Mouse (Mus musculus) ES-Bruce4 (cell line): Measurements from ENCODE around the gene Med24. TPM values are rescaled to one million over a fixed set of nuclear protein-coding genes. Genes with fewer than 3 reads are reported as not detected.

Experiments used
- H3K27ac ChIP-seq: 2 replicates; pipeline ENCODE4 v1.5.1; 2012; ENCODE audit warnings: low read length, inconsistent platforms; ENCODE audit not compliant: insufficient read depth
- H3K27me3 ChIP-seq: 2 replicates; pipeline ENCODE4 v1.6.1; 2012; ENCODE audit warnings: mild to moderate bottlenecking, low read length, inconsistent platforms; ENCODE audit not compliant: control insufficient read depth, poor library complexity, insufficient read depth, severe bottlenecking
- H3K36me3 ChIP-seq: 2 replicates; pipeline ENCODE4 v1.6.1; 2012; ENCODE audit warnings: inconsistent platforms, mild to moderate bottlenecking, low read length, moderate library complexity; ENCODE audit not compliant: control insufficient read depth, poor library complexity, insufficient read depth, severe bottlenecking
- H3K4me1 ChIP-seq: one replicate; pipeline ENCODE4 v1.8.1; 2011; ENCODE audit warnings: low read length; ENCODE audit not compliant: control insufficient read depth, insufficient read depth
- H3K4me3 ChIP-seq: 2 replicates; pipeline ENCODE4 v1.5.1; 2011; ENCODE audit warnings: low read depth, mild to moderate bottlenecking, low read length
- H3K9ac ChIP-seq: 2 replicates; pipeline ENCODE4 v1.6.1; 2012; ENCODE audit warnings: low read depth, mild to moderate bottlenecking, inconsistent platforms; ENCODE audit not compliant: poor library complexity, severe bottlenecking
- H3K9me3 ChIP-seq: replicated peaks from 2 replicates; pipeline ENCODE4 v1.6.1; 2012; ENCODE audit warnings: mild to moderate bottlenecking, low read length, inconsistent platforms; ENCODE audit not compliant: control insufficient read depth, poor library complexity, insufficient read depth, severe bottlenecking
- CTCF ChIP-seq: IDR thresholded peaks from one replicate; pipeline ENCODE4 v1.8.1; 2011; ENCODE audit warnings: low read depth, low read length
- EP300 ChIP-seq: IDR thresholded peaks from 2 replicates; pipeline ENCODE4 v1.6.1; 2011; ENCODE audit warnings: low read depth, low read length; ENCODE audit not compliant: insufficient read depth
- POLR2A ChIP-seq: IDR thresholded peaks from one replicate; pipeline ENCODE4 v1.8.1; 2011; ENCODE audit warnings: low read length; ENCODE audit not compliant: insufficient read depth
- polyA plus RNA-seq: library from polyadenylated mRNA; stranded (reverse); fragments of >200 nt; gene quantifications from 2 replicates; pipeline ENCODE4 v1.2.4, GENCODE M21; 2011; ENCODE audit warnings: low read depth; ENCODE audit not compliant: missing spikeins, insufficient read depth, insufficient read length

Gene Med24
- polyA plus RNA-seq, 1 experiment, result 83.5 TPM

DNA sequence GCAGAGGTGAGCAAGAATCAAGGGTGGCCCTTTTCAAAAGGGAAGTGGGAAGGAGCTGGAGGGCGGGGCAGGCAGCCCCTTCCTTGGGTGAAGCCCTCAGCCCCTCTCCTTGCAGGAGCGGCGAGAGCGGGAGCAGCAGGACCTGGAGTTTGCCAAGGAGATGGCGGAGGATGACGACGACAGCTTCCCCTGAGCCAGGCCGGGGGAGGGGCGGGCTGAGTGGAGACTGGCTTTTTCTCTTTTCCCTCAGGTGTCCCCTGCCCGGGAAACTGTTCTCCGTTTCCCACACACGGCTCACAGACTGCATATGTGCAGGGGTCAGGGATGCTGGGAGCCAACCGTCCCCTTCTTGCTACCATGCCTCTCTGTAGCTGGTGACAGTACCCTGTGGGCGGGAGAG lies 33.8 kb downstream of the Med24 start:
- no peaks in the 10 kb centered on the region for H3K4me1 ChIP-seq
- H3K9ac ChIP-seq, result no peak overlapping the region
- no peak overlapping the region for H3K4me3 ChIP-seq
- peaks cover 41% of the 10 kb centered on the region for H3K36me3 ChIP-seq
- no peaks in the 10 kb centered on the region for H3K27me3 ChIP-seq
- TF ChIP-seq EP300 (no peak), CTCF (no peak), POLR2A (no peak)
- no peak overlapping the region for H3K27ac ChIP-seq
- H3K9me3 ChIP-seq, result no peaks in the 10 kb centered on the region

DNA sequence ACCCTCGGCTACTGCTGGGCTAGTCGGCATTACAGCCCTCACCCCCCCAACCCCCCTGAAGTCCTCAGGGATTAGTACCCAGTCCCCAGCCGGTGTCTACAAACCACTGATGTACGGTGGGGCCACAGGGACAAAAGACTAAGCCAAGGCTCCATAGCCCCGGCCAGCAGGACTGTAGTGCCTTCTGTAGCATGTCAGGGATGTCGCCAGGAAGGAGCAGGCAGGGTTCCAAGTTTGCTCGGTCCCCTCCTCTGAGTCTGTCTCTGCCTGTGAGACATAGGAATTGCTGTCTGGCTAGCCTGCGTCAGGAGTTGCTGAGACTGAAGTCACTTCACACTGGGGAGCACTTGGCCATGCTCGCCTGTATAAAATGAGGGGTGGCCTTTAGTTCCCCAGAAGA lies 34.9 kb downstream of the Med24 start:
- Histone ChIP-seq H3K36me3 (peaks cover 51% of the 10 kb centered on the region), H3K27me3 (no peaks in the 10 kb centered on the region), H3K27ac (no peak overlapping the region), H3K9me3 (no peaks in the 10 kb centered on the region), H3K4me3 (no peak overlapping the region), H3K9ac (no peak overlapping the region), H3K4me1 (no peaks in the 10 kb centered on the region)
- no peak for TF ChIP-seq EP300
- TF ChIP-seq CTCF, result no peak
- TF ChIP-seq POLR2A, result no peak

DNA sequence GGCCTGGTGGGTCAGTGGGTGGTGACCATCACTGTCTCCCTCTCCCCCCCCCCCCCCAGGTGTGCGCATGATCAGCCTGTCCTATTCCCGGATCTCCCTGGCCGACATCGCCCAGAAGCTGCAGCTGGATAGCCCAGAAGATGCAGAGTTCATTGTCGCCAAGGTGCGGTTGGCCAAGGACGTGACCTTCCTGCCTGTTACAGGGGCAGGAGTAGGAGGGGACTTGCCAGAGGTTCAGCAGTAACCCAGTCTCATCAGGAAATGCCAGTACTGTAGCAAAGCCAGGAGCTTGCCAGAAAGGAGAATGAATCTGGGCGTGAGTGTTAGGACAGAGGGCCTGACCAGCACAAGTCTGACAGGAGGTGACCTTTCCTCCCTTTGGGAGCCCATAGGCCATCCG lies 35.5 kb downstream of the Med24 start:
- Histone ChIP-seq H3K36me3 (peaks cover 54% of the 10 kb centered on the region), H3K27me3 (no peaks in the 10 kb centered on the region), H3K4me3 (no peak overlapping the region), H3K9ac (no peak overlapping the region), H3K27ac (no peak overlapping the region), H3K9me3 (no peaks in the 10 kb centered on the region), H3K4me1 (no peaks in the 10 kb centered on the region)
- TF ChIP-seq CTCF, result no peak
- no peak for TF ChIP-seq POLR2A
- TF ChIP-seq EP300, result no peak

DNA sequence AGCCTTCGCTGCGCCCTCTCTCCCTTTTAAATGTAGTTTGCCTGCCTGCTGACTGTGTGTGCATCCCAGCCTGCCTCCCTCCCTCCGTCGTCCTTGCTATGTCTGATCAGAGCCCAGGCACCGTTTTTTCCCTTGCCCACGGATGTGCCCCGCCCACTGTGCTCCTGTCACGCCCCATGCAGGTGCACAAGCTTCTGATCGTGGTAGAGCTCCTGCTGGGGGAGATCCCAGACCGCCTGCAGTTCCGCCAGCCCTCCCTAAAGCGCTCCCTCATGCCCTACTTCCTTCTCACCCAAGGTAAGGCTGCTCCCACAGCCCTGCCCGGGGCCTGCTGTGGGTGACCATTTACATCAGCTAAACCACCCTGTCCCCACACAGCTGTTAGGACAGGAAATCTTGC lies 36.0 kb downstream of the Med24 start:
- peaks cover 56% of the 10 kb centered on the region for H3K36me3 ChIP-seq
- no peak overlapping the region for H3K9ac ChIP-seq
- H3K27ac ChIP-seq, result no peak overlapping the region
- H3K9me3 ChIP-seq, result no peaks in the 10 kb centered on the region
- no peak overlapping the region for H3K4me3 ChIP-seq
- no peak for TF ChIP-seq EP300
- no peak for TF ChIP-seq CTCF
- no peak for TF ChIP-seq POLR2A
- H3K4me1 ChIP-seq, result no peaks in the 10 kb centered on the region
- H3K27me3 ChIP-seq, result no peaks in the 10 kb centered on the region

DNA sequence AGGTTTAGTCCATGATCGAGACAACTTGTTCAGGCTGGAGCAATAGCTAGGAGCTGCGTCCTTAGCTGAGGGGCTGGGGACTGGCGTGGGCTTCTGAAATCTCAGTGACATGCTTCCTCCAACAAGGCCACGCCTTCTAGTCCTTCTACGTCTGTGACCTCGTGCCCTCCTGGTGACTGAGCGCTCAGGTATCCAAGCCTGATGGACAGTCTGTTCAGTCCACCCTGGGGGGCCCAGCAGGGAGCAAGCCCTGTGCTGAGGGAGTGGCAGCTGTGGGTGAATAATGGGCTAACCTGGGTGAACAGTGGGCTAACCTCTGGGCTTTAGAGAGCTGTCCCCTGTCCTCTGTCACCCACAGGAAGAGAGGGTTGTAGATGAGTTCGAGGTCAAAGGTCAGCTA lies 41.2 kb downstream of the Med24 start:
- Histone ChIP-seq H3K27ac (no peak overlapping the region), H3K36me3 (peaks cover 62% of the 10 kb centered on the region)

DNA sequence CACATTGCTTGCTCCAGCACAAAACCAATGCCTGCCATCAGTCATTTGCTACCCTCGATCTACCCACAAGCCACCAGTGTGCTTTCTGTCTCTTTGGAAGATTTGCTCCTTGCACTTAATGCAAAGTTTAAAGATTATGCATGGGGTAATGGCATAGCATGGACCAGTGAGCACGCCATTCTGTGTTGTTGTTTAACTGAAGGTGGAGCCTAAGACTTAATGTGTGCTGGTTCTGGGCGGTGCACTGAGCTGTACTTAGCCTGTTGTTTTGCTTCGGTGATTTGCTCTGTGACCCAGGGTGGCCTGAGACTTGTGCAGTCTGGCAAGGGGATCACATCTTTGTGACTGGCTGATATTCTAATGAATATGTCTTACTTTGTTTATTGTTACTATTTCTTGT lies 42.3 kb downstream of the Med24 start:
- H3K36me3 ChIP-seq, result peaks cover 60% of the 10 kb centered on the region
- no peaks in the 10 kb centered on the region for H3K9me3 ChIP-seq
- H3K27me3 ChIP-seq, result no peaks in the 10 kb centered on the region
- no peaks in the 10 kb centered on the region for H3K4me1 ChIP-seq
- no peak overlapping the region for H3K27ac ChIP-seq
- TF ChIP-seq CTCF, result no peak
- TF ChIP-seq EP300, result no peak
- TF ChIP-seq POLR2A, result no peak
- no peak overlapping the region for H3K4me3 ChIP-seq
- H3K9ac ChIP-seq, result no peak overlapping the region

More for the DNA sequence above, 41.2 kb downstream of the Med24 start:
- Histone ChIP-seq H3K9ac (no peak overlapping the region), H3K4me1 (no peaks in the 10 kb centered on the region), H3K27me3 (no peaks in the 10 kb centered on the region), H3K4me3 (no peak overlapping the region), H3K9me3 (no peaks in the 10 kb centered on the region)
- TF ChIP-seq EP300 (no peak), CTCF (no peak), POLR2A (no peak)
